Mouse (Mus musculus): ENCODE results near the gene Pmch. TPM values are rescaled to one million over a fixed set of nuclear protein-coding genes. Genes with fewer than 3 reads are reported as not detected.

Gene Pmch
- polyA plus RNA-seq, 1 experiment from 2014 or later: not detected

Other genes starting within 250 kb of the Pmch start
- gene Igf1, start 232.8 kb upstream of the Pmch start, polyA plus RNA-seq (2016; fragmentation: Nextera tagmentation; extraction: Ambion mirVana): 13.8 and 16.0 TPM in 2 replicates
- 7.8 and 7.9 TPM in 2 replicates for gene Parpbp, start 55.9 kb downstream of the Pmch start, polyA plus RNA-seq (2016; fragmentation: Nextera tagmentation; extraction: Ambion mirVana)
- gene Nup37, start 55.9 kb downstream of the Pmch start, polyA plus RNA-seq (2016; fragmentation: Nextera tagmentation; extraction: Ambion mirVana): 60.3 and 60.4 TPM in 2 replicates
- gene Washc3, start 110.0 kb downstream of the Pmch start, polyA plus RNA-seq (2016; fragmentation: Nextera tagmentation; extraction: Ambion mirVana): 40.2 and 41.9 TPM in 2 replicates

Measured in neural tube, embryonic 12.5 days (tissue).